Mouse (Mus musculus): Measurements from ENCODE around the gene Olfr523.
"Not testable (repeated sequence)": the region's sequence is repeated elsewhere in the genome, so short reads cannot be mapped to it uniquely, and the experiment has no call there.

- TF ChIP-seq NRF1 (IDR thresholded peaks at IDR 0.05; ENCODE audit: low read depth, low read length); CTCF (conservative IDR thresholded peaks at IDR 0.05 in 1 of 2, IDR thresholded peaks at IDR 0.05 in 1 of 2; ENCODE audit: low read depth in 2 of 2, low read length in 2 of 2); SIN3A (IDR thresholded peaks at IDR 0.05; ENCODE audit: low read length); ETS1 (conservative IDR thresholded peaks at IDR 0.05; ENCODE audit: low read depth, low read length); HCFC1 (IDR thresholded peaks at IDR 0.05; ENCODE audit: low read depth, low read length); ZKSCAN1 (IDR thresholded peaks at IDR 0.05; ENCODE audit: borderline replicate concordance, low read depth, low read length); GABPA (IDR thresholded peaks at IDR 0.05; ENCODE audit: insufficient replicate concordance, low read depth, low read length); RAD21 (IDR thresholded peaks at IDR 0.05; ENCODE audit: low read depth, low read length): not testable (repeated sequence)
Observed at GRCm38 (mm10) chr7:140132184-140132583, 40.8 kb upstream of the Olfr523 start.

Data from CH12.LX (cell line).